Mouse (Mus musculus) kidney, postnatal 14 days (tissue): ENCODE measurements around the gene Ttn.
"Not testable (repeated sequence)": the region's sequence is repeated elsewhere in the genome, so short reads cannot be mapped to it uniquely, and the experiment has no call there.

Experiments used
- DNase-seq: peaks from one replicate; pipeline ENCODE4 v3.0.0; 2022; ENCODE audit warnings: mixed read lengths

The Ttn gene

DNA sequence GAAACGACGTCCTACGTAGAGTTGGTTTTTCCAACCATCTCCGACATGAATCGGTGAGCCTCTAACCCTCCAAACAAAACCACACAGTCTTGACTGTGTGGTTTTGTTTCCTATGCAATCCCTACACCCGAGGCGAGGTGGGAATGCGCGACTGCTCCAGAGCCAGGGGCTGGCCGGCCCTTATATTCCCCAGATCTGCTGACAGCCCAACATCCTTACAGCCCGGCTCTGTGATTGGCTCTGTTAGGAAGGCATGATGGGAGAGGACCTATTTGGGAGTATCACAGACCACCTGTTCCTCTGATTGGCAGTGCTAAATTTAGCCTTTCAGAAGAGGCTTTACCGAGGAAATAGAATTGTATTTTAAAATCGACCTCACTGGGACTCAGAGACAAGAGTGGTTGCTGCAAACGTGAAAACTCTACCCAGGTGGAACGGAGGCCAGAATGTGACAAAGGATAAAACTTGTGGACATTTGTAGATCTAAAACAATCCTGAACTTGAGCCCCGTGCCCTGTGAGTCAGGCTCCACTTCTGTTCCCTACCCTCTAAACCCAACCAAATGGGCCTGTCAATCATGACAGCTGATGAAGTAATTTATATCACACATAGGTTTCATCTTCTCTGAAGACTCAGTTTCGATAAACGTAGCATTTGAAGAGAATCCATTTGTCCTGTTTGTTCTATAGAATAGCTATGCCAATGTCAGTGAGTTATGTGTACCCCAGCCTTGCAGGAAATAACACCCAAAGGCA is at the start of gene Ttn:
Gene Ttn, minus strand, starts transcription at position 157 of the 755 bp plus-strand sequence.
- no peak for DNase-seq

DNA sequence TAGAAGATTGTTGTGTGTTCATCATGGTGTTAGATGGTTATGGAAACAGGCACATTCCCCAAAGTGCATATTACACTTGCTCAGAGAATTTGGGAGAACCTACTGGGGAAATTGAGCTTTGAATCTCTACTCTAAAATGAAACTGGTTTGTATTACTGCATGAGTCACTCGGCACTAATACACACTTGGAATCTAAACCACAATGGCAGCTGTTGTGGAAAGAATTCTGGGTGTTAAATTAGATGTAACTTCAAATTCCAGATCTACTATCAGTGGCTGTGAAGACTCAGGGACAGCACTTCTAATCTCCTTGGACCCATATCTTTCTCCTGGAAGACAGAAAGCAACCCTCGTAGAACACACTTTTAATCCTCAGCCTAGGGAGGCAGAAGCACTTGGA is 38.3 kb upstream of the Ttn start:
- DNase-seq, result no peak

DNA sequence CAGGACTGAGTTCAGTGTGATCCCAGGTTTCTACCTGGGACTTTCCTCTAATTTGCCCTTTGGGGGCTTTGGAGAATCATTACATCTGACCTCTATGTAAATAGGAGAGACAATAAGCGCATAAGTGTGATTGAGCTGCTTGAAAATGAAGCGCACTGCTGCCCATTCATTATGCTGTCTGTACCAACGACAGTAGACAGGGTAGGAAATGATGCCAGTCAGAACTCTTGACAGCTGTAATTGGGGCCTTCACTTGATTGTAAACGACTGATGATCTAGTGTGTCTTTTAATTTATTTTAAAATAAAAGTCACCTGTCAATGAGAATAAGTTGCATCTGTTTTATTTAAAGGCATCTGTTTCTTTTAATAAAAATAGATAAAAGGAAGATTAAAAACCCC is 35.4 kb upstream of the Ttn start:
- DNase-seq, result no peak

DNA sequence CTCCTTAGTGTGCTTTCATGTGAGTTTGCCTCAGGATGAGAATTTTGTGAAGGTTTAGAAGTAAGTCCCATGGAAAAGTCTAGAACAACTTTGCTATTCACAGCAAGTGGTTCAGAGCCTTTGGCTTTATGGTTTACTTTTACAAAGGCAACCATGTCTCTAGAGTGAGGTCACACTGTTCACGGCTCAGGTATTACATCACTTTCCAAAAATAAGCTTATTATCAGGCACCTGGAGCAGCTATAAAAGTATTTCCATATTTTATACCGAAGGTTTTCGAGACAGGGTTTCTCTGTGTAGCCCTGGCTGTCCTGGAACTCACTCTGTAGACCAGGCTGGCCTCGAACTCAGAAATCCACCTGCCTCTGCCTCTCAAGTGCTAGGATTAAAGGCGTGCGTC is 31.1 kb upstream of the Ttn start:
- DNase-seq, result not testable (repeated sequence)

GRCm38 (mm10) chr2:77011981-77012380 is 29.6 kb upstream of the Ttn start:
- DNase-seq, result no peak

DNA sequence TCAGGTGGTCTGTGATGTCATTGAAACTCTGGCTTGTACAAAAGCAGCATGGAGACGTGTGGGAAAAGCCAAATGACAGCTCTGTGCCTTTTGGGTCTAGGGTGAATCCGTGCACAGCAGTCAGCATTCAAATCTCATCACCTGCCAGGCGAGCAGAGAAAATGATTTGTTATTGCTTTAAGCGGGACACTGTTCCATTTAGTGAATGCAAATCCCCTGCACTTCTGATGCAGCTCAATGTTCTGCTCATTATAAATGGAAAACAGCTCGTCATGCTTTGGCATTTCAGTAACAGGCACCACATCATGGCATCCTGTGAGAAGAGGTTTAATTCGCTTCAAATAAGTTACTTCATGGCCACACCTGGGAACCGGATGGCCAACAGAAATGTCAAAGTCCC is 24.7 kb upstream of the Ttn start:
- DNase-seq, result no peak

DNA sequence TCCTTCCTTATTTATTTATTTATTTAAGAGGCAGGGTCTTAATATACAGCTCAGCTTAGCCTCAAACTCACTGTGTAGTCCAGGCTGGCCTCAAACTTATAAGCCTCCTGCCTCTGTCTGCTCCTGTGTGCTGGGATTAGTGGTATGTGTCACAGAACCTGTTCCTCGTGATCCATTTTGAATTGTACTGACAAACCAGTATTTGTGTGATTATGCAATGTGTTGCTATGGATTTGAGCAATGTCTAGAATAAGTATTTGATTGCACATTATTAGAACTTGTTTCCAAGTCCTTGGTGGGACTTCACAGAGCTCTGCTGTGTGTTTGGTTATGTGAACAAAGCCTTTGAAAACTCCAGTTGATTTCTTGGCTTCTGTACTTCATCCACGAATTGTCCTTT is 20.8 kb upstream of the Ttn start:
- DNase-seq, result no peak

DNA sequence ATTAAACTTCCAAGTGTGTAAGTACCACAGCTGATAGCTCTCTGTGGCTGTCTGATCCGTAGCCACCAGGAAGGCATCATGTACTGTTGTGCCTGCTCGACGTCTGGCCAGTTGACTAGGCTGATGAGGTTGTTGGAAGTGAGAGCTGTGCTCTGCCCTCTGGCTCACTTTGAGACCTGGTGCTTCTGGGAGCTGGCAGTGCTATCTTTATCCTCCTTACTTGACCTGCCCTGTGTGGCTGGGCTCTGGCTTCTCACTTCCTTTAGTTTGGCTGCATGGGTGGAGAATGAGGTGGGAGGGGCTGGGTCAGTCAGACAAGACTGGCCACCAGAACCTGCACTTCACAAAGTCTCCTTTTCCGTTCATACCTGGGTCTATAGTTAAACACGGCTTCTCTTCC is 16.0 kb upstream of the Ttn start:
- DNase-seq, result no peak

GRCm38 (mm10) chr2:76992493-76993201 is 10.3 kb upstream of the Ttn start:
- no peak for DNase-seq

DNA sequence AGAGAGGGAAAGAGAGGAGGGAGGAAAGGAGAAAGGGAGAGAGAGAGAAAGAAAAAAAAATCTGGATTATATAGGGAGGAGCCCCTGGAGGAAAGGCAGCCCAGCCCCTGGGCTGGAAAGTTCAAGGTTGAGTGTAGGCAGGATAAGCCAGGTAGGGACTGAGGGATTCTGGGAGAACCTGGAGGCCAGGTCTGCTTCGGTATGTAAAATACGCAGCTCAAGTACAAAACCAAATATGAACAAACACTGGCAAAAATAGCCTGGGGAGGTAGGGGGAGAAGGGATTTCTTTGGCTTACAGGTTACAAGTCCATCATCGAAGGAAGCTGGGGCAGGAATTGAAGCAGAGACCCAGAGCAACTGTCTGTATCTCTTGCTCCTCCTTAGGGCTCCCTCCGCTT is 5.0 kb upstream of the Ttn start:
- DNase-seq, result no peak

GRCm38 (mm10) chr2:76984384-76984783 is 2.0 kb upstream of the Ttn start:
- no peak for DNase-seq

DNA sequence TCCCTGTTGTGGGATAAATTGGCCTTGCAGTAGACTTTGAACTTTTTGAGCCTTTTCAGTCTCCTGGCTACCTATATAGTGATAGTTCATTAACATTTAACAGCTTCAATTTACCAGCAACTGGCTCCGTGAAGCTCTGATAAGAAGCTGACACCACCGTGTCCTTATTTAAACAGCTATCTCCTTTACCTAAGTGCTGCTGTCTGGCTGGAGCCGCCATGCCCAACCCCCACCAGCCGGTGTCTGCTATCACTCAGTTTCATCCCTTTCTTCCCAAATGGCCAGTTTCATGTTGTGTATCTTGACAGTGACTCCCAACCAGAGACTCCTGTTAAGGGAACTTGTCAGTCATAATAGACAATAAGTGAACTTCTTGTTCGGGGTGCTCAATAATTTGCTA is 1.3 kb upstream of the Ttn start:
- DNase-seq, result no peak

GRCm38 (mm10) chr2:76981717-76982116 is 630 bp downstream of the Ttn start:
- DNase-seq, result no peak

GRCm38 (mm10) chr2:76980146-76980545 is 2.2 kb downstream of the Ttn start:
- peak; percentile 62 for DNase-seq

DNA sequence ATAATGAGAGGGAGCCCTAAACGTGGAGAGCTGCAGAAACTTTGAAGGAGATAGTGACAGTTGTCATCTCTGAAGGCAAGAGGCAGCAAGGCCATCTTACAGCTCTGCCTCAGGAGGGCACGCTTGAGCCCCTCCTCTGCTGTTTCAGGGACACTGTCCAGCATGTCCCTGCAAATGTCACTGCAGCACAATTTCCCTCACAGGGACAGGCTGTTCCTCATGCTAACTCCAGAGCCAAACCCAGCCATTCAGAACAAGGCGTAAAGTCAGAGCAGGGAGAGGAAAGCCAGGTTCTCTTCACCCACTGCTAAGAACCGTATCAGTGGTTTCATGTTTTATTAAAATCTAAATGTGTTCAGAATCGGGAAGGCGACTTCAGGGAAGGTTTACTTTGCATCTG is 4.7 kb downstream of the Ttn start:
- no peak for DNase-seq

GRCm38 (mm10) chr2:76972051-76972450 is 10.3 kb downstream of the Ttn start:
- no peak for DNase-seq

GRCm38 (mm10) chr2:76971069-76971468 is 11.3 kb downstream of the Ttn start:
- no peak for DNase-seq

GRCm38 (mm10) chr2:76970669-76971068 is 11.7 kb downstream of the Ttn start:
- no peak for DNase-seq

- DNase-seq, result no peak
These were observed 12.1 kb downstream of the Ttn start for GRCm38 (mm10) chr2:76970204-76970603.

- no peak for DNase-seq
These were observed 12.7 kb downstream of the Ttn start for GRCm38 (mm10) chr2:76969637-76970036.

- peak; percentile 82 for DNase-seq
These were observed 13.4 kb downstream of the Ttn start for GRCm38 (mm10) chr2:76968919-76969318.

- no peak for DNase-seq
These were observed 15.8 kb downstream of the Ttn start for GRCm38 (mm10) chr2:76966582-76966981.

- no peak for DNase-seq
These were observed 16.3 kb downstream of the Ttn start for GRCm38 (mm10) chr2:76966013-76966412.

DNA sequence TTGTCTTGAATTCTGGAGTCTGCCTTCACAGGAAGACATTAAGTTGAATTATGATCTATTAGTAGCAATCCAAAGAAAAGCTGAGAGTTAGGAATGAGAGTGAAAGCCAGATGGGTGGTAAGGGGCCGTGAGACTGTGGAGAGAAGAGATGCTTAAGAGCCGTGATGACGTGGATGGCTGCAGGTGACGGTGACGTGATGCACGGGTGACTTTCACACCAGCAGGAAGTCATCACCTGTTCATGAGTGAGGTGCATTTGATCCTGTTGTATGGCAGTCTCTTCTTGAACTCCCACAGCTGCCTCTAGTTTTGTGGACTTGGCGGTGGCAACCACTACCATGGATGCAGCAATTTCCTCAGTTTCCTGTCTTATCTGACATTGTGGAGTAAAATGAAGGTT is 16.8 kb downstream of the Ttn start:
- DNase-seq, result no peak

GRCm38 (mm10) chr2:76962045-76962432 is 20.3 kb downstream of the Ttn start:
- DNase-seq, result no peak
